Mouse (Mus musculus) thymus, adult 2 months (tissue): ENCODE results near the gene Camkk2.

Experiments used
- CTCF ChIP-seq: fragments of 200-500 bp; IDR thresholded peaks from 2 replicates; pipeline ENCODE4 v1.5.1; 2012; ENCODE audit warnings: mild to moderate bottlenecking, control low read depth, low read length, moderate library complexity, borderline replicate concordance; ENCODE audit not compliant: control insufficient read depth, poor library complexity, insufficient read depth; ENCODE audit errors: extremely low read depth
- POLR2A ChIP-seq: fragments of 200-500 bp; IDR thresholded peaks from 2 replicates; pipeline ENCODE4 v1.6.1; 2012; ENCODE audit warnings: mild to moderate bottlenecking, low read length, control low read depth, moderate library complexity; ENCODE audit not compliant: control insufficient read depth, poor library complexity, insufficient read depth; ENCODE audit errors: extremely low read depth

DNA sequence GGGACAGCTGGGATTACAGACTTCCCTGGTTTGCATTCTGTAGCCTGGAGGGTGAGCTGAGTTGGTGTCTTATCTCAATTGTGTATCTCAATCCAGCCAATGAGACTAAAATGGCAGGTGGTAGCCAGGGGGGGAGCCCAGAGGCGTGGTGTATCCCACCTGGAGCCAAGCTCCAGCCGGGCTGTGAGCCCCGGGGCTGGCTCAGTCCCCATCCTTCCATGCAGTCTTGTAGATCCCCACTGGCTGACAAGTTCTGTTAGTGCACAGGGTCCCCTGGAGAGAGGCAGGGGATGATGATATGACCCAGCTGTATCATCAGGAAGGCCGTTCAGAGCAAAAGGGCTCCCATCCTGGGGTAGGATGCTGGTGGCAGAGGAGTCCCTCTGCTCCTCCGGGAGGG, 52.6 kb downstream of the Camkk2 start:
- TF ChIP-seq POLR2A (no peak), CTCF (no peak)
